Comparison of ENCODE assay signal across 13 mouse cellular contexts in the genomic region with DNA sequence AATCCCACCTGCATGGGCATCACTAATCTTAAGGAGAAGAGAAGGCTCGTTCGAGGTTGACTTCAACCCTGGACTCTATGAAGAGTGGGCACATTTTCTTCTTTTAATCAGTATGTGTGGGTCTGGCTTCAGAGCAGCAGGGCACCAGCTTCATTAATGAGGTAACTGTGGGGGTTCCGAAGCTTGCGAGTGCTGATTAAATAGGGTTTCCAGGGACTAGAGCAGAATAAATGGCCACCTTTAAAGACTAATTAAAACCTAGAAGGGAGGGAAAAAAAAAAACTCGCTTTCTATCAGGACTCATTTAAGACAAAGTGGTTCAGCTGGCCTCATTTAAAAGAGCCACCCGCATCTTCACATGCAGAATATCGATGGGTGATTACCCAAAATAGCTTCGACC. TPM values are rescaled to one million over a fixed set of nuclear protein-coding genes. Genes with fewer than 3 reads are reported as not detected.
DNase-seq lines count a peak whose midpoint lies in the region; ATAC-seq lines count a peak whose summit lies in the region.
"Had no signal": no experiment of that assay in that cellular context is flagged by ENCODE, and none has a peak within 500 bp of the region (broad histone marks: within the 10 kb centered on the region; RNA-seq: fewer than 3 reads in every experiment).

No protein-coding gene starts in this region.

- WGBS in midbrain, embryonic 12.5 days, result 34% methylated on average over 8 of the region's 8 CpGs
- 42% methylated on average over 8 of the region's 8 CpGs for WGBS in midbrain, embryonic 11.5 days
- 16% methylated on average over 8 of the region's 8 CpGs for WGBS in forebrain, embryonic 11.5 days
- 5% methylated on average over 8 of the region's 8 CpGs for WGBS in forebrain, embryonic 15.5 days
- 30% methylated on average over 8 of the region's 8 CpGs for WGBS in neural tube, embryonic 15.5 days

- 0 out of 2 replicates have a peak, but pooled peaks have one; percentile 17 for ATAC-seq in midbrain, embryonic 12.5 days (ENCODE audit: low FRiP score, low read depth)
- ATAC-seq in midbrain, embryonic 11.5 days (ENCODE audit: low FRiP score), result no peak
- peak; percentile 74 for ATAC-seq in forebrain, embryonic 11.5 days (replicated peaks; ENCODE audit: low FRiP score)
- ATAC-seq in forebrain, embryonic 15.5 days (replicated peaks), result peak; percentile 57
- 0 out of 2 replicates have a peak, but pooled peaks have one; percentile 28 for ATAC-seq in neural tube, embryonic 15.5 days (ENCODE audit: low FRiP score)
- ATAC-seq in inflammation-experienced regulatory T-cells, adult 6 months, result no peak

- H3K9me3 ChIP-seq in midbrain, embryonic 12.5 days, result no peaks in the 10 kb centered on the region
- no peaks in the 10 kb centered on the region for H3K9me3 ChIP-seq in midbrain, embryonic 11.5 days (ENCODE audit: control insufficient read depth, low read length)
- no peaks in the 10 kb centered on the region for H3K9me3 ChIP-seq in forebrain, embryonic 11.5 days (ENCODE audit: control insufficient read depth, low read length)
- no peaks in the 10 kb centered on the region for H3K9me3 ChIP-seq in forebrain, embryonic 15.5 days
- H3K9me3 ChIP-seq in neural tube, embryonic 15.5 days (replicated peaks), result no peaks in the 10 kb centered on the region
- H3K9me3 ChIP-seq: limb, embryonic 12.5 days; liver, embryonic 13.5 days; stomach, embryonic 15.5 days had no signal

- H3K9ac ChIP-seq in midbrain, embryonic 12.5 days (replicated peaks), result no peak overlapping the region
- H3K9ac ChIP-seq in midbrain, embryonic 11.5 days (ENCODE audit: low read length), result no peak overlapping the region
- no peak overlapping the region for H3K9ac ChIP-seq in forebrain, embryonic 11.5 days (ENCODE audit: low read length)
- no peak overlapping the region for H3K9ac ChIP-seq in forebrain, embryonic 15.5 days (replicated peaks)
- H3K9ac ChIP-seq in neural tube, embryonic 15.5 days (replicated peaks), result no peak overlapping the region
- H3K9ac ChIP-seq: limb, embryonic 12.5 days; liver, embryonic 13.5 days; stomach, embryonic 15.5 days had no signal

- peaks cover 12% of the 10 kb centered on the region for H3K4me1 ChIP-seq in midbrain, embryonic 12.5 days
- H3K4me1 ChIP-seq in midbrain, embryonic 11.5 days (ENCODE audit: control insufficient read depth, insufficient read depth, low read length), result peaks cover 5% of the 10 kb centered on the region; the same call in 1 of the 2 replicates
- peaks cover 9% of the 10 kb centered on the region; the same call in 1 of the 2 replicates for H3K4me1 ChIP-seq in forebrain, embryonic 11.5 days (replicated peaks; ENCODE audit: control insufficient read depth, insufficient read depth, low read length)
- peaks cover 17% of the 10 kb centered on the region for H3K4me1 ChIP-seq in forebrain, embryonic 15.5 days
- H3K4me1 ChIP-seq in neural tube, embryonic 15.5 days, result peaks cover 5% of the 10 kb centered on the region; the same call in 1 of the 2 replicates

- no peak for DNase-seq in midbrain, embryonic 11.5 days (ENCODE audit: low spot score, missing footprints)
- DNase-seq in forebrain, embryonic 11.5 days (ENCODE audit: low spot score), result peak; percentile 66
- DNase-seq in ovary, postnatal 14 days (ENCODE audit: low spot score), result no peak
- DNase-seq: kidney, adult 11 months; layer of hippocampus, adult 9-11 months had no signal

- no peaks in the 10 kb centered on the region for H3K36me3 ChIP-seq in midbrain, embryonic 12.5 days
- no peaks in the 10 kb centered on the region for H3K36me3 ChIP-seq in midbrain, embryonic 11.5 days (ENCODE audit: control insufficient read depth, insufficient read depth, low read length)
- no peaks in the 10 kb centered on the region for H3K36me3 ChIP-seq in forebrain, embryonic 11.5 days (ENCODE audit: control insufficient read depth, insufficient read depth, low read length)
- no peaks in the 10 kb centered on the region for H3K36me3 ChIP-seq in forebrain, embryonic 15.5 days
- no peaks in the 10 kb centered on the region for H3K36me3 ChIP-seq in neural tube, embryonic 15.5 days
- H3K36me3 ChIP-seq: limb, embryonic 12.5 days; liver, embryonic 13.5 days; stomach, embryonic 15.5 days had no signal

- H3K4me3 ChIP-seq in midbrain, embryonic 12.5 days, result no peak overlapping the region
- no peak overlapping the region for H3K4me3 ChIP-seq in midbrain, embryonic 11.5 days (ENCODE audit: low read depth, low read length)
- no peak overlapping the region for H3K4me3 ChIP-seq in forebrain, embryonic 11.5 days (ENCODE audit: low read depth, low read length)
- H3K4me3 ChIP-seq in forebrain, embryonic 15.5 days, result no peak overlapping the region
- no peak overlapping the region for H3K4me3 ChIP-seq in neural tube, embryonic 15.5 days (replicated peaks)
- H3K4me3 ChIP-seq: limb, embryonic 12.5 days; liver, embryonic 13.5 days; stomach, embryonic 15.5 days had no signal

- H3K27ac ChIP-seq in midbrain, embryonic 12.5 days (replicated peaks), result no peak overlapping the region
- no peak overlapping the region for H3K27ac ChIP-seq in midbrain, embryonic 11.5 days (ENCODE audit: low read depth, low read length)
- no peak overlapping the region for H3K27ac ChIP-seq in forebrain, embryonic 11.5 days (ENCODE audit: low read depth, low read length)
- peak overlapping the region; percentile 58 for H3K27ac ChIP-seq in forebrain, embryonic 15.5 days (replicated peaks)
- H3K27ac ChIP-seq in neural tube, embryonic 15.5 days (replicated peaks), result peak overlapping the region; percentile 60
- H3K27ac ChIP-seq: limb, embryonic 12.5 days; liver, embryonic 13.5 days; stomach, embryonic 15.5 days had no signal

- H3K4me2 ChIP-seq in midbrain, embryonic 12.5 days (replicated peaks), result no peak overlapping the region
- no peak overlapping the region for H3K4me2 ChIP-seq in midbrain, embryonic 11.5 days
- no peak overlapping the region for H3K4me2 ChIP-seq in forebrain, embryonic 11.5 days (ENCODE audit: low read depth, low read length, severe bottlenecking)
- H3K4me2 ChIP-seq in forebrain, embryonic 15.5 days (replicated peaks), result no peak overlapping the region
- H3K4me2 ChIP-seq in neural tube, embryonic 15.5 days, result peak overlapping the region; percentile 19; the same call in 1 of the 2 replicates
- H3K4me2 ChIP-seq: heart, embryonic 11.5 days; limb, embryonic 12.5 days; liver, embryonic 13.5 days; stomach, embryonic 15.5 days had no signal

- H3K27me3 ChIP-seq in midbrain, embryonic 12.5 days, result peaks cover 69% of the 10 kb centered on the region
- peaks cover 23% of the 10 kb centered on the region for H3K27me3 ChIP-seq in midbrain, embryonic 11.5 days (ENCODE audit: control insufficient read depth, insufficient read depth, low read length)
- H3K27me3 ChIP-seq in forebrain, embryonic 11.5 days (ENCODE audit: control insufficient read depth, insufficient read depth, low read length), result peaks cover 22% of the 10 kb centered on the region
- 0 out of 2 replicates have a peak, but pooled peaks cover 6% of the 10 kb centered on the region for H3K27me3 ChIP-seq in forebrain, embryonic 15.5 days
- H3K27me3 ChIP-seq in neural tube, embryonic 15.5 days (replicated peaks), result no peaks in the 10 kb centered on the region
- H3K27me3 ChIP-seq: stomach, embryonic 15.5 days had no signal

RNA-seq across cellular contexts. Expression of a gene that starts 25.0 kb away (rescaled TPM):
- polyA plus RNA-seq in midbrain, embryonic 12.5 days (2016; fragmentation: Nextera tagmentation; extraction: Ambion mirVana), result 0.27 TPM in 1 of 2 replicates, not detected in the other
- polyA plus RNA-seq in midbrain, embryonic 11.5 days (2014; fragmentation: Nextera tagmentation; extraction: Ambion mirVana), result 0.37 TPM in 1 of 2 replicates, not detected in the other
- 0.63 and 0.87 TPM in 2 replicates for polyA plus RNA-seq in forebrain, embryonic 11.5 days (2014; fragmentation: Nextera tagmentation; extraction: Ambion mirVana)
- 1.8 and 2.2 TPM in 2 replicates for polyA plus RNA-seq in forebrain, embryonic 15.5 days (2015; fragmentation: Nextera tagmentation; extraction: Ambion mirVana)
- polyA plus RNA-seq in neural tube, embryonic 15.5 days (2015; fragmentation: Nextera tagmentation; extraction: Ambion mirVana), result 10.9 and 12.2 TPM in 2 replicates
- 10 to 100 TPM; 13.8 to 24.5 (median 15.9) TPM for polyA plus RNA-seq in inflammation-experienced regulatory T-cells, adult 6 months (2017; shearing (Covaris generic))
- polyA plus RNA-seq: limb, embryonic 12.5 days had no signal

Comparison
In these comparisons a context has a peak if more than half of its experiments do, and no peak if none do; other contexts are left out.
1. ATAC-seq: peak in midbrain, embryonic 12.5 days (single experiment), forebrain, embryonic 11.5 days (single experiment), forebrain, embryonic 15.5 days (single experiment) and neural tube, embryonic 15.5 days (single experiment); none in midbrain, embryonic 11.5 days (single experiment) and inflammation-experienced regulatory T-cells, adult 6 months (single experiment).
2. H3K27ac ChIP-seq: peak in forebrain, embryonic 15.5 days (single experiment) and neural tube, embryonic 15.5 days (single experiment); none in midbrain, embryonic 12.5 days (single experiment), midbrain, embryonic 11.5 days (single experiment) and forebrain, embryonic 11.5 days (single experiment).